Mouse (Mus musculus) left cerebral cortex, adult 9 months (tissue): Measurements from ENCODE around the gene Qtrt2.

Experiments
- DNase-seq, 2 experiments: peaks; one replicate each; pipeline ENCODE4 v3.0.0; 2022; ENCODE audit warnings: low spot score in 2 of 2

Qtrt2 gene

GRCm38 (mm10) chr16:43925001-43925558 is 1.5 kb downstream of the Qtrt2 start:
- no peak for DNase-seq

GRCm38 (mm10) chr16:43922630-43923029 is 4.0 kb downstream of the Qtrt2 start:
- no peak for DNase-seq

GRCm38 (mm10) chr16:43922024-43922423 is 4.6 kb downstream of the Qtrt2 start:
- DNase-seq: no peak

- no peak for DNase-seq
Measured at GRCm38 (mm10) chr16:43918867-43919266, 7.7 kb downstream of the Qtrt2 start.

- DNase-seq: no peak
Measured at GRCm38 (mm10) chr16:43908881-43909280, 17.7 kb downstream of the Qtrt2 start.

GRCm38 (mm10) chr16:43900571-43900970 is 26.0 kb downstream of the Qtrt2 start:
- DNase-seq: no peak

GRCm38 (mm10) chr16:43900138-43900537 is 26.5 kb downstream of the Qtrt2 start:
- no peak for DNase-seq

- no peak for DNase-seq
Measured at GRCm38 (mm10) chr16:43894501-43894900, 32.1 kb downstream of the Qtrt2 start.

- no peak for DNase-seq
Measured at GRCm38 (mm10) chr16:43890747-43891336, 35.8 kb downstream of the Qtrt2 start.

- DNase-seq: no peak
Measured at GRCm38 (mm10) chr16:43890005-43890336, 36.6 kb downstream of the Qtrt2 start.

GRCm38 (mm10) chr16:43889208-43890004 is 37.2 kb downstream of the Qtrt2 start, which contains the start of gene Ccdc191:
Gene Ccdc191 (plus strand): TSS chr16:43889800.
- DNase-seq: peak; percentile 99 to 100

- DNase-seq: no peak
Measured at GRCm38 (mm10) chr16:43882329-43882728, 44.3 kb downstream of the Qtrt2 start.

- DNase-seq: no peak
Measured at GRCm38 (mm10) chr16:43881636-43882035, 45.0 kb downstream of the Qtrt2 start.

- DNase-seq: no peak
Measured at GRCm38 (mm10) chr16:43879769-43880168, 46.8 kb downstream of the Qtrt2 start.

- no peak for DNase-seq
Measured at GRCm38 (mm10) chr16:43871419-43871818, 55.2 kb downstream of the Qtrt2 start.

GRCm38 (mm10) chr16:43869805-43870204 is 56.8 kb downstream of the Qtrt2 start:
- DNase-seq: peak in 1 of 2 experiments; percentile 8

- no peak for DNase-seq
Measured at GRCm38 (mm10) chr16:43860624-43861023, 66.0 kb downstream of the Qtrt2 start.

- DNase-seq: no peak
Measured at GRCm38 (mm10) chr16:43858941-43859476, 67.6 kb downstream of the Qtrt2 start.

- no peak for DNase-seq
Measured at GRCm38 (mm10) chr16:43849839-43850238, 76.8 kb downstream of the Qtrt2 start.

- no peak for DNase-seq
Measured at GRCm38 (mm10) chr16:43841236-43841635, 85.4 kb downstream of the Qtrt2 start.

GRCm38 (mm10) chr16:43831957-43832356 is 94.7 kb downstream of the Qtrt2 start:
- no peak for DNase-seq

GRCm38 (mm10) chr16:43827492-43827891 is 99.1 kb downstream of the Qtrt2 start:
- DNase-seq: peak in 1 of 2 experiments; percentile 26

- no peak for DNase-seq
Measured at GRCm38 (mm10) chr16:43818404-43818803, 108.2 kb downstream of the Qtrt2 start.
